Mouse (Mus musculus): ENCODE data around the gene Slc6a11. TPM values are rescaled to one million over a fixed set of nuclear protein-coding genes. Genes with fewer than 3 reads are reported as not detected.

Gene Slc6a11
- polyA plus RNA-seq, 1 experiment, result not detected

GRCm38 (mm10) chr6:114125530-114125929 is 5.5 kb upstream of the Slc6a11 start:
- 63% methylated on average over 5 of the region's 5 CpGs for WGBS
- TF ChIP-seq CTCF (IDR thresholded peaks at IDR 0.05; ENCODE audit: control insufficient read depth, insufficient read depth, low read length) (no peak), POLR2A (IDR thresholded peaks at IDR 0.05; ENCODE audit: borderline replicate concordance, control insufficient read depth, low read depth, low read length) (no peak)
- Histone ChIP-seq H3K4me3 (replicated peaks; ENCODE audit: control insufficient read depth, low read depth, low read length) (no peak overlapping the region), H3K4me1 (ENCODE audit: control insufficient read depth, insufficient read depth, low read length) (no peaks in the 10 kb centered on the region), H3K27ac (ENCODE audit: control insufficient read depth, insufficient read depth, low read depth, low read length, poor library complexity) (no peak overlapping the region)

- WGBS, result 75% methylated on average over 3 of the region's 3 CpGs
- Histone ChIP-seq H3K4me3 (replicated peaks; ENCODE audit: control insufficient read depth, low read depth, low read length) (no peak overlapping the region), H3K4me1 (ENCODE audit: control insufficient read depth, insufficient read depth, low read length) (no peaks in the 10 kb centered on the region), H3K27ac (ENCODE audit: control insufficient read depth, insufficient read depth, low read depth, low read length, poor library complexity) (no peak overlapping the region)
- no peak for TF ChIP-seq CTCF (IDR thresholded peaks at IDR 0.05; ENCODE audit: control insufficient read depth, insufficient read depth, low read length)
- TF ChIP-seq POLR2A (IDR thresholded peaks at IDR 0.05; ENCODE audit: borderline replicate concordance, control insufficient read depth, low read depth, low read length), result no peak
Measured at GRCm38 (mm10) chr6:114132472-114132871, 1.4 kb downstream of the Slc6a11 start.

- no peak overlapping the region for H3K4me3 ChIP-seq (replicated peaks; ENCODE audit: control insufficient read depth, low read depth, low read length)
- TF ChIP-seq POLR2A (IDR thresholded peaks at IDR 0.05; ENCODE audit: borderline replicate concordance, control insufficient read depth, low read depth, low read length) (no peak), CTCF (IDR thresholded peaks at IDR 0.05; ENCODE audit: control insufficient read depth, insufficient read depth, low read length) (no peak)
- 78% methylated on average over 8 of the region's 8 CpGs for WGBS
- no peak overlapping the region for H3K27ac ChIP-seq (ENCODE audit: control insufficient read depth, insufficient read depth, low read depth, low read length, poor library complexity)
- H3K4me1 ChIP-seq (ENCODE audit: control insufficient read depth, insufficient read depth, low read length), result no peaks in the 10 kb centered on the region
Measured at GRCm38 (mm10) chr6:114132916-114133315, 1.9 kb downstream of the Slc6a11 start.

- WGBS, result 72% methylated on average over 8 of the region's 8 CpGs
- Histone ChIP-seq H3K27ac (ENCODE audit: control insufficient read depth, insufficient read depth, low read depth, low read length, poor library complexity) (no peak overlapping the region), H3K4me1 (ENCODE audit: control insufficient read depth, insufficient read depth, low read length) (no peaks in the 10 kb centered on the region), H3K4me3 (replicated peaks; ENCODE audit: control insufficient read depth, low read depth, low read length) (no peak overlapping the region)
- TF ChIP-seq POLR2A (IDR thresholded peaks at IDR 0.05; ENCODE audit: borderline replicate concordance, control insufficient read depth, low read depth, low read length), result no peak
- TF ChIP-seq CTCF (IDR thresholded peaks at IDR 0.05; ENCODE audit: control insufficient read depth, insufficient read depth, low read length), result no peak
Measured at GRCm38 (mm10) chr6:114138970-114139369, 7.9 kb downstream of the Slc6a11 start.

- TF ChIP-seq CTCF (IDR thresholded peaks at IDR 0.05; ENCODE audit: control insufficient read depth, insufficient read depth, low read length), result no peak
- TF ChIP-seq POLR2A (IDR thresholded peaks at IDR 0.05; ENCODE audit: borderline replicate concordance, control insufficient read depth, low read depth, low read length), result no peak
- Histone ChIP-seq H3K4me1 (ENCODE audit: control insufficient read depth, insufficient read depth, low read length) (no peaks in the 10 kb centered on the region), H3K4me3 (replicated peaks; ENCODE audit: control insufficient read depth, low read depth, low read length) (no peak overlapping the region), H3K27ac (ENCODE audit: control insufficient read depth, insufficient read depth, low read depth, low read length, poor library complexity) (no peak overlapping the region)
- WGBS, result 49% methylated on average over 3 of the region's 3 CpGs
Measured at GRCm38 (mm10) chr6:114141481-114141880, 10.4 kb downstream of the Slc6a11 start.

- H3K27ac ChIP-seq (ENCODE audit: control insufficient read depth, insufficient read depth, low read depth, low read length, poor library complexity), result no peak overlapping the region
- no peak overlapping the region for H3K4me3 ChIP-seq (replicated peaks; ENCODE audit: control insufficient read depth, low read depth, low read length)
- TF ChIP-seq CTCF (IDR thresholded peaks at IDR 0.05; ENCODE audit: control insufficient read depth, insufficient read depth, low read length) (no peak), POLR2A (IDR thresholded peaks at IDR 0.05; ENCODE audit: borderline replicate concordance, control insufficient read depth, low read depth, low read length) (no peak)
- 82% methylated on average over 11 of the region's 11 CpGs for whole genome bisulfite sequencing
- H3K4me1 ChIP-seq (ENCODE audit: control insufficient read depth, insufficient read depth, low read length), result no peaks in the 10 kb centered on the region
Measured at GRCm38 (mm10) chr6:114142480-114142879, 11.4 kb downstream of the Slc6a11 start.

GRCm38 (mm10) chr6:114143544-114143943 is 12.5 kb downstream of the Slc6a11 start:
- 34% methylated on average over 2 of the region's 2 CpGs for WGBS
- Histone ChIP-seq H3K27ac (ENCODE audit: control insufficient read depth, insufficient read depth, low read depth, low read length, poor library complexity) (no peak overlapping the region), H3K4me1 (ENCODE audit: control insufficient read depth, insufficient read depth, low read length) (no peaks in the 10 kb centered on the region), H3K4me3 (replicated peaks; ENCODE audit: control insufficient read depth, low read depth, low read length) (no peak overlapping the region)
- no peak for TF ChIP-seq POLR2A (IDR thresholded peaks at IDR 0.05; ENCODE audit: borderline replicate concordance, control insufficient read depth, low read depth, low read length)
- TF ChIP-seq CTCF (IDR thresholded peaks at IDR 0.05; ENCODE audit: control insufficient read depth, insufficient read depth, low read length), result no peak

- no peaks in the 10 kb centered on the region for H3K4me1 ChIP-seq (ENCODE audit: control insufficient read depth, insufficient read depth, low read length)
- 74% methylated on average over 6 of the region's 6 CpGs for WGBS
- no peak for TF ChIP-seq POLR2A (IDR thresholded peaks at IDR 0.05; ENCODE audit: borderline replicate concordance, control insufficient read depth, low read depth, low read length)
- TF ChIP-seq CTCF (IDR thresholded peaks at IDR 0.05; ENCODE audit: control insufficient read depth, insufficient read depth, low read length), result no peak
Measured at GRCm38 (mm10) chr6:114144447-114145105, 13.5 kb downstream of the Slc6a11 start.

More at GRCm38 (mm10) chr6:114144447-114145105, 13.5 kb downstream of the Slc6a11 start:
- no peak overlapping the region for H3K4me3 ChIP-seq (replicated peaks; ENCODE audit: control insufficient read depth, low read depth, low read length)
- H3K27ac ChIP-seq (ENCODE audit: control insufficient read depth, insufficient read depth, low read depth, low read length, poor library complexity), result no peak overlapping the region
